12 mouse cellular contexts compared by ENCODE assay signal in genomic region chr4:43633296-43633695, GRCm38 (mm10). TPM values are rescaled to one million over a fixed set of nuclear protein-coding genes. Genes with fewer than 3 reads are reported as not detected.
DNase-seq lines count a peak whose midpoint lies in the region; ATAC-seq and TF ChIP-seq lines count a peak whose summit lies in the region.
"Had no signal": no experiment of that assay in that cellular context is flagged by ENCODE, and none has a peak within 500 bp of the region (broad histone marks: within the 10 kb centered on the region; RNA-seq: fewer than 3 reads in every experiment).

No protein-coding gene starts in this region.

- no peak for DNase-seq in intestine, embryonic 14.5 days (ENCODE audit: low spot score)
- DNase-seq in embryonic facial prominence, embryonic 10.5 days (ENCODE audit: low spot score): peak; percentile 9
- DNase-seq in forebrain, embryonic 14.5 days (ENCODE audit: low spot score): no peak
- DNase-seq in left cerebral cortex, adult 9 months (ENCODE audit: low spot score in 2 of 2): no peak
- DNase-seq in ovary, adult 18-20 months (ENCODE audit: low spot score): no peak
- DNase-seq: liver, embryonic 13.5 days; thymus, postnatal 14 days had no signal

- no peak overlapping the region for H3K4me3 ChIP-seq in intestine, embryonic 14.5 days (ENCODE audit: low read depth, low read length)
- no peak overlapping the region for H3K4me3 ChIP-seq in intestine, postnatal 0 days (ENCODE audit: low read depth, low read length)
- peak overlapping the region; percentile 79; the same call in 1 of the 2 replicates for H3K4me3 ChIP-seq in embryonic facial prominence, embryonic 10.5 days
- H3K4me3 ChIP-seq in forebrain, embryonic 14.5 days (ENCODE audit: low read depth, low read length): no peak overlapping the region
- no peak overlapping the region for H3K4me3 ChIP-seq in midbrain, embryonic 12.5 days
- H3K4me3 ChIP-seq: liver, embryonic 13.5 days had no signal

- no peak overlapping the region for H3K9ac ChIP-seq in intestine, embryonic 14.5 days (ENCODE audit: low read length)
- no peak overlapping the region for H3K9ac ChIP-seq in intestine, postnatal 0 days (ENCODE audit: low read depth, low read length)
- no peak overlapping the region for H3K9ac ChIP-seq in forebrain, embryonic 14.5 days (ENCODE audit: low read length)
- H3K9ac ChIP-seq in midbrain, embryonic 12.5 days (replicated peaks): no peak overlapping the region
- H3K9ac ChIP-seq: liver, embryonic 13.5 days had no signal

- no peaks in the 10 kb centered on the region for H3K9me3 ChIP-seq in intestine, embryonic 14.5 days (ENCODE audit: control insufficient read depth, low read length)
- H3K9me3 ChIP-seq in intestine, postnatal 0 days (ENCODE audit: control insufficient read depth): no peaks in the 10 kb centered on the region
- H3K9me3 ChIP-seq in embryonic facial prominence, embryonic 10.5 days: no peaks in the 10 kb centered on the region
- H3K9me3 ChIP-seq in forebrain, embryonic 14.5 days (replicated peaks; ENCODE audit: control insufficient read depth, low read length): no peaks in the 10 kb centered on the region
- no peaks in the 10 kb centered on the region for H3K9me3 ChIP-seq in midbrain, embryonic 12.5 days
- H3K9me3 ChIP-seq: liver, embryonic 13.5 days had no signal

- H3K4me1 ChIP-seq in intestine, embryonic 14.5 days (replicated peaks; ENCODE audit: control insufficient read depth, insufficient read depth, low read length): peaks cover 24% of the 10 kb centered on the region
- no peaks in the 10 kb centered on the region for H3K4me1 ChIP-seq in intestine, postnatal 0 days (replicated peaks; ENCODE audit: control insufficient read depth, insufficient read depth, low read length)
- peaks cover 39% of the 10 kb centered on the region for H3K4me1 ChIP-seq in embryonic facial prominence, embryonic 10.5 days
- H3K4me1 ChIP-seq in forebrain, embryonic 14.5 days (ENCODE audit: control insufficient read depth, insufficient read depth, low read length): peaks cover 14% of the 10 kb centered on the region
- H3K4me1 ChIP-seq in midbrain, embryonic 12.5 days: peaks cover 34% of the 10 kb centered on the region

- no peak overlapping the region for H3K27ac ChIP-seq in intestine, embryonic 14.5 days (ENCODE audit: low read depth)
- no peak overlapping the region for H3K27ac ChIP-seq in intestine, postnatal 0 days (ENCODE audit: low read depth, low read length)
- H3K27ac ChIP-seq in embryonic facial prominence, embryonic 10.5 days (replicated peaks): no peak overlapping the region
- no peak overlapping the region for H3K27ac ChIP-seq in forebrain, embryonic 14.5 days (ENCODE audit: low read depth, low read length)
- 0 out of 2 replicates have a peak overlapping the region, but pooled peaks have one; percentile 10 for H3K27ac ChIP-seq in midbrain, embryonic 12.5 days (replicated peaks)
- H3K27ac ChIP-seq: kidney, postnatal 0 days; liver, embryonic 13.5 days had no signal

- TF ChIP-seq CTCF in intestine, postnatal 0 days (IDR thresholded peaks at IDR 0.05; ENCODE audit: low read depth): no peak

- peak overlapping the region; percentile 84; the same call in 1 of the 2 replicates for H3K4me2 ChIP-seq in intestine, embryonic 14.5 days (ENCODE audit: low read length)
- H3K4me2 ChIP-seq in intestine, postnatal 0 days (replicated peaks; ENCODE audit: low read depth): no peak overlapping the region
- H3K4me2 ChIP-seq in forebrain, embryonic 14.5 days (ENCODE audit: low read length): peak overlapping the region; percentile 83; the same call in 1 of the 2 replicates
- H3K4me2 ChIP-seq in midbrain, embryonic 12.5 days (replicated peaks): peak overlapping the region; percentile 80
- H3K4me2 ChIP-seq: liver, embryonic 13.5 days had no signal

- 85% methylated on average over 8 of the region's 8 CpGs for WGBS in intestine, embryonic 14.5 days
- WGBS in intestine, postnatal 0 days: 87% methylated on average over 8 of the region's 8 CpGs
- 81% methylated on average over 8 of the region's 8 CpGs for WGBS in embryonic facial prominence, embryonic 10.5 days
- 85% methylated on average over 8 of the region's 8 CpGs for WGBS in forebrain, embryonic 14.5 days
- WGBS in midbrain, embryonic 12.5 days: 79% methylated on average over 8 of the region's 8 CpGs

- no peak for ATAC-seq in intestine, embryonic 14.5 days (replicated peaks; ENCODE audit: low FRiP score, low TSS enrichment, low read depth)
- no peak for ATAC-seq in intestine, postnatal 0 days
- ATAC-seq in forebrain, embryonic 14.5 days: no peak
- no peak for ATAC-seq in midbrain, embryonic 12.5 days (ENCODE audit: low FRiP score, low read depth)
- ATAC-seq in erythroid progenitor cell, adult 5-6 weeks (replicated peaks; ENCODE audit: low FRiP score, poor library complexity, severe bottlenecking): no peak

- no peaks in the 10 kb centered on the region for H3K36me3 ChIP-seq in intestine, embryonic 14.5 days (ENCODE audit: control insufficient read depth, insufficient read depth, low read length)
- H3K36me3 ChIP-seq in intestine, postnatal 0 days (ENCODE audit: control insufficient read depth, insufficient read depth): no peaks in the 10 kb centered on the region
- H3K36me3 ChIP-seq in embryonic facial prominence, embryonic 10.5 days (replicated peaks): no peaks in the 10 kb centered on the region
- H3K36me3 ChIP-seq in forebrain, embryonic 14.5 days (ENCODE audit: control insufficient read depth, insufficient read depth, low read length): no peaks in the 10 kb centered on the region
- no peaks in the 10 kb centered on the region for H3K36me3 ChIP-seq in midbrain, embryonic 12.5 days
- H3K36me3 ChIP-seq: liver, embryonic 13.5 days had no signal

- H3K27me3 ChIP-seq in intestine, embryonic 14.5 days (replicated peaks; ENCODE audit: control insufficient read depth, insufficient read depth, low read length): no peaks in the 10 kb centered on the region
- H3K27me3 ChIP-seq in intestine, postnatal 0 days (replicated peaks; ENCODE audit: control insufficient read depth, insufficient read depth, low read length): peaks cover 16% of the 10 kb centered on the region; the same call in 1 of the 2 replicates
- peaks cover 34% of the 10 kb centered on the region for H3K27me3 ChIP-seq in embryonic facial prominence, embryonic 10.5 days (replicated peaks; ENCODE audit: low read depth, poor library complexity, severe bottlenecking)
- no peaks in the 10 kb centered on the region for H3K27me3 ChIP-seq in forebrain, embryonic 14.5 days (replicated peaks; ENCODE audit: control insufficient read depth, insufficient read depth, low read length)
- peaks cover 20% of the 10 kb centered on the region for H3K27me3 ChIP-seq in midbrain, embryonic 12.5 days

RNA-seq across cellular contexts. Expression of gene Npr2, which starts 1.6 kb away (rescaled TPM):
- polyA plus RNA-seq in intestine, embryonic 14.5 days (2014; fragmentation: Nextera tagmentation; extraction: Ambion mirVana): 11.1 and 12.1 TPM in 2 replicates
- 3.5 and 4.1 TPM in 2 replicates for polyA plus RNA-seq in intestine, postnatal 0 days (2015; fragmentation: Nextera tagmentation; extraction: Ambion mirVana)
- polyA plus RNA-seq in embryonic facial prominence, embryonic 10.5 days (2016; fragmentation: Nextera tagmentation; extraction: Ambion mirVana): 12.5 and 16.7 TPM in 2 replicates
- polyA plus RNA-seq in forebrain, embryonic 14.5 days (2014; fragmentation: Nextera tagmentation; extraction: Ambion mirVana): 10.7 and 11.2 TPM in 2 replicates
- 24.9 TPM in 2 replicates for polyA plus RNA-seq in midbrain, embryonic 12.5 days (2016; fragmentation: Nextera tagmentation; extraction: Ambion mirVana)
- total RNA-seq in erythroid progenitor cell, adult 5-6 weeks (2015; ENCODE audit: low replicate concordance): 10.8 TPM in 1 of 2 replicates, not detected in the other
- 0.13 TPM in 1 of 2 replicates, not detected in the other for total RNA-seq in erythroid progenitor cell, adult 5-6 weeks (2017; ENCODE audit: low replicate concordance)

RNA-seq across cellular contexts. Expression of gene Spag8, which starts 20.1 kb away (rescaled TPM):
- polyA plus RNA-seq in intestine, embryonic 14.5 days (2014; fragmentation: Nextera tagmentation; extraction: Ambion mirVana): 0.74 and 1.2 TPM in 2 replicates
- 0.08 and 0.22 TPM in 2 replicates for polyA plus RNA-seq in intestine, postnatal 0 days (2015; fragmentation: Nextera tagmentation; extraction: Ambion mirVana)
- 1.8 and 2.0 TPM in 2 replicates for polyA plus RNA-seq in embryonic facial prominence, embryonic 10.5 days (2016; fragmentation: Nextera tagmentation; extraction: Ambion mirVana)
- polyA plus RNA-seq in forebrain, embryonic 14.5 days (2014; fragmentation: Nextera tagmentation; extraction: Ambion mirVana): 4.2 and 5.7 TPM in 2 replicates
- polyA plus RNA-seq in midbrain, embryonic 12.5 days (2016; fragmentation: Nextera tagmentation; extraction: Ambion mirVana): 3.9 TPM in 2 replicates
- total RNA-seq in erythroid progenitor cell, adult 5-6 weeks (2015; ENCODE audit: low replicate concordance): not detected in 2 replicates
- total RNA-seq in erythroid progenitor cell, adult 5-6 weeks (2017; ENCODE audit: low replicate concordance): 3.9 TPM in 1 of 2 replicates, not detected in the other
- total RNA-seq: gastrocnemius, postnatal 36 days had no signal

RNA-seq across cellular contexts. Expression of gene Hint2, which starts 23.0 kb away (rescaled TPM):
- 113 and 115 TPM in 2 replicates for polyA plus RNA-seq in intestine, embryonic 14.5 days (2014; fragmentation: Nextera tagmentation; extraction: Ambion mirVana)
- polyA plus RNA-seq in intestine, postnatal 0 days (2015; fragmentation: Nextera tagmentation; extraction: Ambion mirVana): 270 and 305 TPM in 2 replicates
- 71.7 and 72.8 TPM in 2 replicates for polyA plus RNA-seq in embryonic facial prominence, embryonic 10.5 days (2016; fragmentation: Nextera tagmentation; extraction: Ambion mirVana)
- polyA plus RNA-seq in forebrain, embryonic 14.5 days (2014; fragmentation: Nextera tagmentation; extraction: Ambion mirVana): 67.0 and 82.7 TPM in 2 replicates
- 70.6 and 71.8 TPM in 2 replicates for polyA plus RNA-seq in midbrain, embryonic 12.5 days (2016; fragmentation: Nextera tagmentation; extraction: Ambion mirVana)
- 18.9 and 26.7 TPM in 2 replicates for total RNA-seq in erythroid progenitor cell, adult 5-6 weeks (2015; ENCODE audit: low replicate concordance)
- 6.5 and 12.0 TPM in 2 replicates for total RNA-seq in erythroid progenitor cell, adult 5-6 weeks (2017; ENCODE audit: low replicate concordance)

RNA-seq across cellular contexts. Expression of gene Tmem8b, which starts 35.5 kb away (rescaled TPM):
- 4.2 TPM in 2 replicates for polyA plus RNA-seq in intestine, embryonic 14.5 days (2014; fragmentation: Nextera tagmentation; extraction: Ambion mirVana)
- polyA plus RNA-seq in intestine, postnatal 0 days (2015; fragmentation: Nextera tagmentation; extraction: Ambion mirVana): 1.6 and 1.9 TPM in 2 replicates
- polyA plus RNA-seq in embryonic facial prominence, embryonic 10.5 days (2016; fragmentation: Nextera tagmentation; extraction: Ambion mirVana): 4.0 and 5.1 TPM in 2 replicates
- polyA plus RNA-seq in forebrain, embryonic 14.5 days (2014; fragmentation: Nextera tagmentation; extraction: Ambion mirVana): 5.6 and 7.3 TPM in 2 replicates
- 11.9 and 14.7 TPM in 2 replicates for polyA plus RNA-seq in midbrain, embryonic 12.5 days (2016; fragmentation: Nextera tagmentation; extraction: Ambion mirVana)
- 1.4 TPM in 1 of 2 replicates, not detected in the other for total RNA-seq in erythroid progenitor cell, adult 5-6 weeks (2015; ENCODE audit: low replicate concordance)
- 0.64 TPM in 1 of 2 replicates, not detected in the other for total RNA-seq in erythroid progenitor cell, adult 5-6 weeks (2017; ENCODE audit: low replicate concordance)

RNA-seq across cellular contexts. Expression of gene Fam221b, which starts 35.6 kb away (rescaled TPM):
- 2.9 and 3.9 TPM in 2 replicates for polyA plus RNA-seq in intestine, embryonic 14.5 days (2014; fragmentation: Nextera tagmentation; extraction: Ambion mirVana)
- 6.0 and 6.7 TPM in 2 replicates for polyA plus RNA-seq in intestine, postnatal 0 days (2015; fragmentation: Nextera tagmentation; extraction: Ambion mirVana)
- 1.4 and 1.7 TPM in 2 replicates for polyA plus RNA-seq in embryonic facial prominence, embryonic 10.5 days (2016; fragmentation: Nextera tagmentation; extraction: Ambion mirVana)
- 2.1 and 2.2 TPM in 2 replicates for polyA plus RNA-seq in forebrain, embryonic 14.5 days (2014; fragmentation: Nextera tagmentation; extraction: Ambion mirVana)
- polyA plus RNA-seq in midbrain, embryonic 12.5 days (2016; fragmentation: Nextera tagmentation; extraction: Ambion mirVana): 2.8 and 2.9 TPM in 2 replicates
- not detected in 2 replicates for total RNA-seq in erythroid progenitor cell, adult 5-6 weeks (2015; ENCODE audit: low replicate concordance)
- 1.7 TPM in 1 of 2 replicates, not detected in the other for total RNA-seq in erythroid progenitor cell, adult 5-6 weeks (2017; ENCODE audit: low replicate concordance)
